Mouse (Mus musculus) liver, adult 10 weeks (tissue): Measurements from ENCODE around the gene Ube2e3. TPM values are rescaled to one million over a fixed set of nuclear protein-coding genes. Genes with fewer than 3 reads are reported as not detected.

Experiments used
- polyA plus RNA-seq: library from polyadenylated mRNA; stranded (reverse); fragments of 350-450 nt; fragmentation: Illumina TruSeq; extraction: RNeasy Lipid Tissue Mini Kit (QIAGEN cat#74804); gene quantifications from one replicate; pipeline ENCODE4 v1.2.3, GENCODE M21; 2014; ENCODE audit warnings: low read depth, low replicate concordance

Gene Ube2e3
- polyA plus RNA-seq, result 74.9 TPM

DNA sequence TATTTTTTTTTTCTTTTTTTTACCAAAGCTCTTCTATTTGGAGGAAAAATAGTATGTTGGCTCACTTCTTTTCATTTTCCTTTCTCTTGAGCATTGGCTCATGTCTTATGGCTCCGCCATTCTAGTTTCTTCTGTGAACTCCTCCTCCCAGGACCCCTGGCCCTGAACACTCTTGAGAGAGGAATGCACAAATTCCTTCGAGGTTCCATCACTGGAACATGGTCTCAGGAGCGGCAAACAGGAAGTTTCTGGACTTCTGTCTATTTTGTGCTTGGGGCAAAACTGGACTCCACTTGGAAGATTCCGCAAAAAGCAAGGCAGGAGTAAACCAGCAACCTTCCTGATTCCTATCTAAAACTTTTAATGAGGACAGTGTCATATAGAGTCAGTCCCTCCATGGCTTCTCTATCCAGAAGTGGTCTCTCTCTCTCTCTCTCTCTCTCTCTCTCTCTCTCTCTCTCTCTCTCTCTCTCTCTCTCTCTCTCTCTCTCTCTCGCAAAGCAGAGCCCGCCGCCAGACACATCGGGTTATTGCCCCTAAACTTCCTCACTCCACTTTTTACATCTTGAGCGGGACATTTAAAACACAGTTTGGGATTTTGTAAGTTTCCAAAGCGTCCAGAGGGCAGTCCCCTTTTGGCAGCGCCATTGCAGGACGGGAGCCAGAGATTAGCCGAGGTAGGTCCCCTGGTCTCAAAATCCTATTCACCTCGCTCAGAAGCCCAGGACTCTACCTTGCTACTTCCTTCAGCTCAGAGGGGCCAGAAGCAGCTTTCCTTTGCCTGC is at the start of gene Ube2e3:
Gene Ube2e3 (plus strand): TSS at position 399 of the 785 bp plus-strand sequence.

